In the genomic region with DNA sequence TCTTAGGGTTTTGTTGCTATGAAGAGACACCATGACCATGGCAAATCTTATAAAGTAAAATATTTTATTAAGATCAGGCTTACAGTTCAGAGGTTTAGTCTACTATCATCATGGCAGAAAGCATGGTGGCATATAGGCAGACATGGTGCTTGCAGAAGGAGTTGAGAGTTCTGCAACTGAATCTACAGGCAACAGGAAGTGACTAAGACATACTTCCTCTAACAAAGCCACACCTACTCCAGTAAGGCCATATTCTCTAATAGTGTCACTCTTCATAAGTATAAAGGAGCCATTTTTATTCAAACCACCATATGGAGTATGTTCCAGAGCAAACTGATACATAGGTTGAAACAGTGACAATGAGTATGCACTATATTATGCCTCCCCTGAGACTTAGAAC, we compare ENCODE assay signal across 21 mouse cellular contexts.
"Had no signal": no experiment of that assay in that cellular context is flagged by ENCODE, and none has a peak within 500 bp of the region (broad histone marks: within the 10 kb centered on the region; RNA-seq: fewer than 3 reads in every experiment).

No protein-coding gene starts in this region.

- DNase-seq: heart, postnatal 10 days; heart, postnatal 14 days; heart, postnatal 36 days; heart, postnatal 4 days; kidney, adult 11 months; kidney, adult 18-20 months; kidney, adult 2 months; kidney, adult 9 months; kidney, postnatal 10 days; kidney, postnatal 14 days; kidney, postnatal 25 days; kidney, postnatal 36 days; kidney, postnatal 4 days; layer of hippocampus, adult 9-11 months; layer of hippocampus, postnatal 36 days had no signal

- ATAC-seq: hindbrain, embryonic 16.5 days; hindbrain, postnatal 0 days; inflammation-experienced regulatory T-cells, adult 6 months; intestine, embryonic 15.5 days; intestine, embryonic 16.5 days; intestine, postnatal 0 days had no signal
